Mouse (Mus musculus): ENCODE data around the gene Nr6a1.

- TF ChIP-seq CTCF (conservative IDR thresholded peaks at IDR 0.05 in 1 of 2, IDR thresholded peaks at IDR 0.05 in 1 of 2; ENCODE audit: low read depth in 2 of 2, low read length in 2 of 2) (no peak), EP300 (IDR thresholded peaks at IDR 0.05; ENCODE audit: low read length) (no peak), MAX (IDR thresholded peaks at IDR 0.05; ENCODE audit: low read length) (no peak), POLR2A (IDR thresholded peaks at IDR 0.05; ENCODE audit: low read depth, low read length) (no peak), ZNF384 (IDR thresholded peaks at IDR 0.05; ENCODE audit: low read depth, low read length) (no peak), BHLHE40 (IDR thresholded peaks at IDR 0.05; ENCODE audit: low read depth, low read length) (no peak), HCFC1 (IDR thresholded peaks at IDR 0.05; ENCODE audit: low read depth, low read length) (no peak), ETS1 (conservative IDR thresholded peaks at IDR 0.05; ENCODE audit: low read depth, low read length) (no peak), USF1 (IDR thresholded peaks at IDR 0.05; ENCODE audit: low read depth, low read length) (no peak), ELF1 (IDR thresholded peaks at IDR 0.05; ENCODE audit: low read depth, low read length) (no peak), MYC (IDR thresholded peaks at IDR 0.05; ENCODE audit: low read depth, low read length) (no peak), UBTF (IDR thresholded peaks at IDR 0.05; ENCODE audit: low read depth, low read length) (no peak), MAFK (IDR thresholded peaks at IDR 0.05; ENCODE audit: insufficient replicate concordance, low read length) (no peak), POLR2AphosphoS2 (IDR thresholded peaks at IDR 0.05; ENCODE audit: low read depth, low read length) (no peak)
These were observed 2.9 kb downstream of the Nr6a1 start for GRCm38 (mm10) chr2:38924571-38924970.
